Mouse (Mus musculus) urinary bladder, postnatal 14 days (tissue): ENCODE measurements around the gene Gpr153.

Experiments used
- DNase-seq: peaks from one replicate; pipeline ENCODE4 v3.0.0; 2021; ENCODE audit warnings: low spot score

Gpr153 gene

DNA sequence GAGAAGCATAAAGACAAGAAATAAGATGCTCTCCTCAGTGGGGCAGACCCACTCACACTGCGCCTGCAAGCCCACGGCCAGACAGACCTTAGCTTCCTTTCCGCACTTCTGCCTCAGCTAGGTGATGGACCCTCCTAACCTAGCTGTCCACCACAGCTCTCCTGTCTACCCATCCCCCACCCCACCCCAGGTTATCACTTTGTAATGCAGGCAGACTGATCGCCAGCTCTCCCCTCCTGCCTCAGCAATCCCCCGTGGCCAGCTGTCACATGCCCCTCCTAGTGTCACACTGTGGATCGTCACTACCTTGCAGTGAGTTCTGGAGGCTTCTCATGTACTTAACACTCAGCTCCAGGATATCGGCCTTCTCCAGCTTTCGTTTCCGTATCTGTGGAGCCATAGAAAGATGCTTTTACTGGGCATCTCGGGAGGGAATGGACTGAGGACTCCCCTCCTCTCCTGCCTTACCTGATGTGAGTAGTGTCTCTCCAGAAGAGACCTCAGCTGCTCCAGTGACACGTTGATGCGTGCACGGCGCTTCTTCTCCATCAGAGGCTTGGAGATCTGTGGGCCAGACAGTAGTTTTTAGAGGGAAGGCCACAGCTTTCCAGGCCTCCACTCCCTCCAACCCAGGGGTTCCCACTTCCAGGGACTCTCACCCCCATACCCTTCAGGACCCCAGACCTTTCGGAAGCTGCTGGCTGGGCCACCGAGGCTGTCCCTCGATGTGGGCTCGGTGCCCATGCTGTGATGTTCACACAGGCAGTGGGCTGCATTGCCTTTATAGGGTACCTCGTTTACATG is 13.5 kb downstream of the Gpr153 start:
- DNase-seq = no peak

DNA sequence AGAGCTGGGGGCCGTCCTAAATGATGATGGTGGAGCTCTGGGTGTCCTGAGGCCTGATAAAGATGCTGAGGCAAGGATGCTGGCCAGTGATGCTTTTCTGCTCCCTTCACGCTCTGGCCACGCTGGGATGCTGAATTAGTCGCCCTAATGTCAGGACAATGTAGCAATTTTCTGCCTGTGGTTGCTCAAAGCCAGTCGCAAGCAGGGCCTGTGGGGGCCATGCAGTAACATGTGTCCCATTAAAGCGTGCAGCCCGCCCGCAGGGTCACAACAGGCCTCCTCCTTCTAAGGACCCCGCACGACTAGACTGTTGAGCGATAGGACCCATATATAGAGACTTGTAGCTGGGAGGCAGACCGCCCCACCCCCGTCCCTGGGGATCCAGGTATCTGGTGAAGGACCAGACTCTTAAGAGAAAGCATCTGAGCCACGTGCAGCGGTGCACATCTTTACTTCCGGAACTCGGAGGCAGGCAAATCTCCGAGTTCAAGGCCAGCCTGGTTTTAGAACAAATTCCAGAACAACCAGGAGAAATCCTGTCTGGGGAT is 14.4 kb downstream of the Gpr153 start:
- DNase-seq = no peak

DNA sequence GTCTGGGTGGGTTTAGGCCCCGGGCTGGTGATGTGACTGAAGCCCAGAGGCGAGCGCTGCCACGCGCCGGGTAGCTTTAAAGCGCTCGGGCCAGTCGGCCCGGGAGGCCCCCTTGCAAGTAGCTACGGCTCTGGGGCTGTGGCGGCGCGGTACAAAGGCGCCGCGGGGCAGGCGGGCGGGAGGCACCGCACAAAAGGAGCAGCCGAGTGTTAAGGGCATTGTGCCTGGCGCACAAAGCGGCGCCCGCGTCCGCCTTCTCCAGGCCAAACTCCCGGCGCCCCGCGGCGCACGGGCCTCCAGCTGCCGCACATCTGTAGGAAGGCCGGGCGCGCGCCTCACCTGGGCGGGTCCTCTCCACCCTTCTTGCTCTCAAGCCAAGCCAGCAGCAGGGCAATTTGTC is 16.4 kb downstream of the Gpr153 start:
- no peak for DNase-seq

DNA sequence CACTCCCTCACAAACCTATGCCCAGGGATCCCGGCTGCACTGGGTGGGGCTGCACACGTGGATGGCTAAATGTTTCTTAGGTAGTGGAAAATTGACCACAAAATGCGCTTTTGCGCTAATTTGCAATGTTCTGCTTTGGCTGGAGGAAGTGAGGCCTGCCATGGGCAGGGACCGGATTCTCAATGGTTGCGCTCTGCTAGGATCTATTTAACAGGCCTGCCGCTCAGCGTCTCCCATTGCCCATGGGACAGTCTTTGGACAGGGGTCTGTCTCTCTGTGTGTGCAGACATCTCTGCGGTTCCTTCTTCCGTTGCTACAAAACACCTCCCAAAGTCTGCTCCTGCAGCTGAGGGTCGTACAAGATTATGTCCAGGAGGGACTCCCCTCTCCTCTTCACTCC is 17.0 kb downstream of the Gpr153 start:
- DNase-seq = no peak

DNA sequence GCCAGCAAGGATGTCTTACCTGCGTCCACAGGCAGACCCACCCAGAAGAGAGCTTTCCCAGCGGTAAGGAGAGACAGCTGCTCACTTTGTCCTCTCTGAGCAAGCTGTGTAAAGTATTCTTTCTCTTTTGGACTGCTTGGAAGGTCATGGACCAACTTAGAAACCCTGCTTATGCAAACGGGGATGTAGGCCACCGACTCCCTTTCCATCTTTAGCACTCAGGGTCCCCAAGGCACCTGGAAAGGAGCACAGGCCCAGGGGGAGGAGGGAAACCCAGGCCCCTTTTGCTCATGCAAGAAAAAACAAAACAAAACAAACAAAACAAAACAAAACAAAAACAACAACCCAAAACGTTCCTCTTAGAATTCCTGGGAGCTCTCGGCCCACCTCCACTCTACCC is 17.5 kb downstream of the Gpr153 start, which contains the start of gene Hes3:
Hes3 (minus strand) TSS at position 101 of the 400 bp plus-strand sequence.
- DNase-seq = no peak

- no peak for DNase-seq
These were observed 18.2 kb downstream of the Gpr153 start for GRCm38 (mm10) chr4:152292102-152292765.

- no peak for DNase-seq
These were observed 20.3 kb downstream of the Gpr153 start for GRCm38 (mm10) chr4:152294188-152294929.

GRCm38 (mm10) chr4:152295916-152296315 is 21.9 kb downstream of the Gpr153 start:
- DNase-seq = no peak

- DNase-seq = no peak
These were observed 22.3 kb downstream of the Gpr153 start for GRCm38 (mm10) chr4:152296371-152296770.

DNA sequence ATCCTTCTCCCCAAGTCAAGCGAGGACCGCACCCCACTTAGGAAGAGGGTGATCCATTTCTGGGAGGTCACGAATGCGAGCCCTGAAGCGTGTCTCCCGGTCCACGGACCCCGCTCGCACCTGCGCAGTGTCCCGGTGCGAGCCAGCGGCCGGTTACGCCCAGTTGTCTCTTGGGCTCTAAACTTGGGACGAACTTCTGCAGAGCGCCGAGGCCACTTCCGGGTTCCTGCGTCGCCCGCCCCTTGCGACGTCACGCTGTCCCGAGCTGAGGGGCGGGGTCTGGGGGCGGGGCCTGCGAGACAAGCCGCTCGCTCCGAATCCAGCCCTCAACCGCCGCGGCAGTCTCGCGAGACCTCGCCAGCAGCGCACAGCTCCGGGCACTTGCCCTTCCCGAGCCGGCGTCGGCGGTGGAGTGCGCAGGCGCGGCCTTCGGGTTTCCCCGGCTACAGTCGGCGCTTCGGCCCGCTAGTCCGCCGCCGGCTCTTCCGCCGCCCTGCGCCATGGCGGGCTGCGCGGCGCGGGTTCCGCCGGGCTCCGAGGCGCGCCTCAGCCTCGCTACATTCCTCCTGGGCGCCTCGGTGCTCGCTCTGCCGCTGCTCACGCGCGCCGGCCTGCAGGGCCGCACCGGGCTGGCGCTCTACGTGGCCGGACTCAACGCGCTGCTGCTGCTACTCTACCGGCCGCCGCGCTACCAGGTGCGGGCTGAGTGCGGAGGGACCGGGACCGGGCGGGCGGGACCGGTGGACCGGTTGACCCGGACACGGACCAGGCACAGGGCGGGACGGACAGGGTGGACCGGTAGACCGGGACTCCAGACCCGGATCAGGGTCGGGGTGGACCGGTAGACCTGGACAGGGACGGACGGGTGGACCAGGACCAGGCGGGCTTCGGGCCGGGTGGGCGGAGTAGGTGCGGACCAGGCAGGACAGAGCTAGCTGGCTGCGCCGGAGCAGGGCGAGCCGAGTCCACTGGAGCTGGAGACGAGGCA is 23.1 kb downstream of the Gpr153 start, which contains the start of gene Icmt:
Icmt (plus strand) TSS at position 354 of the 988 bp plus-strand sequence.
- peak; percentile 100 for DNase-seq

- DNase-seq = no peak
These were observed 24.8 kb downstream of the Gpr153 start for GRCm38 (mm10) chr4:152298836-152299235.

- no peak for DNase-seq
These were observed 26.3 kb downstream of the Gpr153 start for GRCm38 (mm10) chr4:152300375-152300774.

DNA sequence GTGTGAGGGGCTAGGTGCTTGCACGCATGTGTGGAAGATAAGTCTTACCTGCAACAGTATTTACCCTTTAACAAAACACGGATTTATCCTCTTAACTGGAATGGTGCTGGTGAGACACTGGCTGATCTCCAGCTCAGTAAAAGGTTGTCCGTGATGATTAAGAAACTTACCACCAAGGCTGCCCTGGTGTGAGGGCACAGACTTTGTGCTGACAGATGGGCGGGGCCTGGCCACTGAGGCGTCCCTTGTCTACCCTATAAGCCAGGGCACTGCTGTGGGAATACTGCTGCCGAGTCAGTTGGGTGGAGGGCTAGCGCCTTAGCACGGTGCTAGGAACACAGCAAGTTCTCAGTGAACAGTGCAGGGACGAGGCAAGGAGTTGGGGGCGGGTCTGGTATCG is 28.0 kb downstream of the Gpr153 start:
- DNase-seq = no peak

GRCm38 (mm10) chr4:152303172-152303571 is 29.1 kb downstream of the Gpr153 start:
- no peak for DNase-seq

DNA sequence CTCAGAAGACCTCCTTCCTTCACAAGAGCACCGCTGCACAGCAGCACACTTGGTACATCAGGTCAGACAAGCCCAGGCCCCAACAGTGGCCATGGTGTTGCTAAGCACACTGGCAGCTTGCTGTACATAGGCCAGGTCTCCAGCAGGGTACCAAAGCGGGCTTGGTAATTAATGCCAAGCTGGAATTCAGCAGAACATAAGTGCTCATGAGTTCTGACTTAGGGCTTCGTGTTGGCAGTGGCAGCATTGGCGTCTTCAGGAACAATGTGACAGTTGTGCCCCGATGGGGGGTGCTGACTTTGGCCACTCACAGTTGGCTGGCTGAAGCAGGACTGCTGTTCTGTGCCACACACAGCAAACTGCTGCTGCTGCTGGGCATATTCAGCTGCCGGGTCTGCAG is 30.7 kb downstream of the Gpr153 start:
- no peak for DNase-seq

- DNase-seq = no peak
These were observed 32.0 kb downstream of the Gpr153 start for GRCm38 (mm10) chr4:152305991-152306390.

DNA sequence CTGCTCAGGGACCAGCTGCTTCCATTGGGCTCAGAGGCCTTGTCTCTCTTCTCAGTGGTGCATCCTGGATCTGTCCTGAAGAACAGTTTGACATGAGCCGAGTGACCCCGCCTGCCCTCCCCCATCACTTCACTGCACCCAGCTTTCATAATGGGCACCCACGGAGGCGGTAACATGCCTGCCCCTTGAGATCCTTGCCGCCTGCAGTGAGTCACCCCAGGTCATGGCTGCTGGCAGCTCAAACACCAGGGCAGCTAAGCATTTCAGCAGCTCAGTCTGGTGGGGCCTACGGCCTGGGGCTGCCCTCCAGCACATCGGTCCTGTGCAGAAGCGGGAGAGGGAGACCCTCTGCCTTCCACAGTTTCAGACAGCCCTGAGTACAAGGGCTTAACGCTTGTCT is 33.5 kb downstream of the Gpr153 start:
- no peak for DNase-seq

DNA sequence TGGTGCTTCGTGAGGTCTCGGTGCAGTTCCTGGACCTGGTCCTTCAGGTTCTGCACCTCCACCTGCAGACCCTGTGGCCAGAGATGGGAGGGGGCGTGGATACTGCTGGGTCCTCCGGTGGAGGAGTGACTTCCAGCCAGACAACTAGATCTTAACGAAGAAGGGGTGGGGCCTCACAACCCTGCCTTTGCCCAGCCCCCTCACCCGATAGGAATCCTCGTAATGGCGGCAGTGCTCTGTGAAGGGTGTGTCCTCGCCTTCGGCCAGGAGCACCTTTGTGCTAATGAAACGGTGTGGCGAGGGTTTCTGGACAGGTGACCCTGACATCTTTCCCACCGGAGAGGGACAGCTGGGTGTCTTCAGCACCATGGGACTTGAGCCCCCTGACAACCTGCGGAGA is 38.2 kb downstream of the Gpr153 start:
- DNase-seq = no peak

DNA sequence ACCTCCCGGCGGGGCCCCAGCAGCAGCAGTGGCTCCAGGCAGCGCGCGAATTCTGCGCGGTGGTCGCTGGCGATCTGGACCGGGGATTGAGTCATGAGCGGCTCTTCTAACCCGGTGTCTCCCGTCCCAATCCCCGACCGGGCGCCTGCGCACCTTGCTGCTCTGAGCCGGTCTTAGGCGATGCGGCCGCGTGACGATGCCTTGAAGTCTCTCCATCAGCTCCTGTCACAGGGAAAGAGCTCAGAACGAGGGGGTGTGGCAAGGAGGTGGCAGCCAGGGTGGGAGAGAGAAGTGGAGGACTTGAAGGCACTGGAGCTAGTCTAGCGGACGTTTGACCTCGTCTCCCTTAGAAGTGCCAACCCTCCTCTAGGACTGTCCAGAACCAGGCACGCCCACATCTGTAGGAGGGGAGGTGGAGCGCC is 39.2 kb downstream of the Gpr153 start:
- DNase-seq = no peak

GRCm38 (mm10) chr4:152313934-152314333 is 39.9 kb downstream of the Gpr153 start:
- no peak for DNase-seq
